Mouse (Mus musculus) gastrocnemius, postnatal 4 days (tissue): ENCODE measurements around the gene Gm10722. TPM values are rescaled to one million over a fixed set of nuclear protein-coding genes. Genes with fewer than 3 reads are reported as not detected.
"Not testable (repeated sequence)": the region's sequence is repeated elsewhere in the genome, so short reads cannot be mapped to it uniquely, and the experiment has no call there.

ENCODE experiments used
- DNase-seq, 2 experiments: peaks; one replicate each; pipeline ENCODE4 v3.0.0; 2021 to 2022; ENCODE audit warnings: low spot score in 2 of 2, mixed read lengths in 2 of 2
- long read RNA-seq, 2 experiments: library from polyadenylated mRNA; stranded (forward); transcript quantifications; one replicate each; pipeline ENCODE4 v2.0.0; 2021
- total RNA-seq, 2 experiments: library from RNA; stranded (reverse); gene quantifications; 2 replicates each; pipeline ENCODE4 v1.2.3; 2021

The Gm10722 gene
- total RNA-seq: not detected
- long read RNA-seq, experiment 1: 0 reads
- long read RNA-seq, experiment 2: 0 reads

- DNase-seq: peak in 1 of 2 experiments; percentile 47
These were observed at the start of gene Gm10722 for GRCm38 (mm10) chr9:3000445-3000972. Gm10722 (plus strand) TSS chr9:3000922.

GRCm38 (mm10) chr9:3001006-3001405 lies 284 bp downstream of the Gm10722 start:
- DNase-seq: peak in 1 of 2 experiments; percentile 7

GRCm38 (mm10) chr9:3001948-3002659 lies 1.4 kb downstream of the Gm10722 start:
- peak; percentile 100 for DNase-seq

DNA sequence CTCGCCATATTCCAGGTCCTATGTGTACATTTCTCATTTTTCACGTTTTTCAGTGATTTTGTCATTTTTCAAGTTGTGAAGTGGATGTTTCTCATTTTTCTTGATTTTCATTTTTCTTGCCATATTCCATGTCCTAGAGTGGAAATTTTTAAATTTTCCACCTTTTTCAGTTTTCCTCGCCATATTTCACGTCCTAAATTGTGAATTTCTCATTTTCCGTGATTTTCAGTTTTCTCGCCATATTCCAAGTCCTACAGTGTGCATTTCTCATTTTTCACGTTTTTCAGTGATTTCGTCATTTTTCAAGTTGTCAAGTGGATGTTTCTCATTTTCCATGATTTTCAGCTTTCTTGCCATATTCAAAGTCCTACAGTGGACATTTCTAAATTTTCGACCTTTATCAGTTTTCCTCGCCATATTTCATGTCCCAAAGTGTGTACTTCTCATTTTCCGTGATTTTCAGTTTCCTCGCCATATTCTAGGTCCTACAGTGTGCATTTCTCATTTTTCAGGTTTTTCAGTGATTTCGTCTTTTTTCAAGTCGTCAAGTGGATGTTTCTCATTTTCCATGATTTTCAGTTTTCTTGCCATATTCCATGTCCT lies 2.2 kb downstream of the Gm10722 start, which contains the start of gene Gm11168:
TSS of gene Gm11168 (plus strand) at position 553 of the 603 bp plus-strand sequence.
- DNase-seq: peak; percentile 15 to 60

- DNase-seq: not testable (repeated sequence)
These were observed 5.5 kb downstream of the Gm10722 start for GRCm38 (mm10) chr9:3006179-3006578.

- not testable (repeated sequence) for DNase-seq
These were observed 5.9 kb downstream of the Gm10722 start for GRCm38 (mm10) chr9:3006636-3007035.

DNA sequence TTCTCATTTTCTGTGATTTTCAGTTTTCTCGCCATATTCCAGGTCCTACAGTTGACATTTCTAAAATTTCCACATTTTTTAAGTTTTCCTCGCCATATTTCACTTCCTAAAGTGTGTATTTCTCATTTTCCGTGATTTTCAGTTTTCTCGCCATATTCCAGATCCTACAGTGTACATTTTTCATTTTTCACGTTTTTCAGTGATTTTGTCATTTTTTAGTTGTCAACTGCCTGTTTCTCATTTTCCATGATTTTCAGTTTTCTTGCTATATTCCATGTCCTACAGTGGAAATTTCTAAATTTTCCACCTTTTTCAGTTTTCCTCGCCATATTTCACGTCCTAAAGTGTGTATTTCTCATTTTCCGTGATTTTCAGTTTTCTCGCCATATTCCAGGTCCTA lies 6.5 kb downstream of the Gm10722 start:
- DNase-seq: peak in 1 of 2 experiments; percentile 38

- DNase-seq: not testable (repeated sequence)
These were observed 8.6 kb downstream of the Gm10722 start for GRCm38 (mm10) chr9:3009331-3009730.

DNA sequence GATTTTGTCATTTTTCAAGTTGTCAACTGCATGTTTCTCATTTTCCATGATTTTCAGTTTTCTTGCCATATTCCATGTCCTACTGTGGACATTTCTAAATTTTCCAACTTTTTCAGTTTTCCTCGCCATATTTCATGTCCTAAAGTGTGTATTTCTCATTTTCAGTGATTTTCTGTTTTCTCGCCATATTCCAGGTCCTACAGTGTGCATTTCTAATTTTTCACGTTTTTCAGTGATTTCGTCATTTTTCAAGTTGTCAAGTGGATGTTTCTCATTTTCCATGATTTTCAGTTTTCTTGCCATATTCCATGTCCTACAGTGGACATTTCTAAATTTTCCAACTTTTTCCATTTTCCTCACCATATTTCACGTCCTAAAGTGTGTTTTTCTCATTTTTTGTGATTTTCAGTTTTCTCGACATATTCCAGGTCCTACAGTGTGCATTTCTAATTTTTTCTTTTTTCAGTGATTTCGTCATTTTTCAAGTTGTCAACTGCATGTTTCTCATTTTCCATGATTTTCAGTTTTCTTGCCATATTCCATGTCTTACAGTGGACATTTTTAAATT lies 11.4 kb downstream of the Gm10722 start:
- not testable (repeated sequence) for DNase-seq

GRCm38 (mm10) chr9:3012733-3013279 lies 12.1 kb downstream of the Gm10722 start, which contains the start of gene Gm10721:
Gm10721 (plus strand) TSS chr9:3013140.
- not testable (repeated sequence) for DNase-seq

DNA sequence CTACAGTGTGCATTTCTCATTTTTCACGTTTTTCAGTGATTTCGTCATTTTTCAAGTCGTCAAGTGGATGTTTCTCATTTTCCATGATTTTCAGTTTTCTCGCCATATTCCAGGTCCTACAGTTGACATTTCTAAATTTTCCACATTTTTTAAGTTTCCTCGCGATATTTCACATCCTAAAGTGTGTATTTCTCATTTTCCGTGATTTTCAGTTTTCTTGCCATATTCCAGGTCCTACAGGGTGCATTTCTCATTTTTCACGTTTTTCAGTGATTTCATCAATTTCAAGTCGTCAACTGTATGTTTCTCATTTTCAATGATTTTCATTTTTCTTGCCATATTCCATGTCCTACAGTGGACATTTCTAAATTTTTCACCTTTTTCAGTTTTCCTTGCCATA lies 14.6 kb downstream of the Gm10722 start, which contains the start of gene Gm10720:
TSS of gene Gm10720 (plus strand) at position 301 of the 400 bp plus-strand sequence.
- DNase-seq: not testable (repeated sequence)

GRCm38 (mm10) chr9:3015896-3016295 lies 15.2 kb downstream of the Gm10722 start:
- peak; percentile 10 to 55 for DNase-seq

GRCm38 (mm10) chr9:3017108-3017507 lies 16.4 kb downstream of the Gm10722 start, which contains the start of gene Gm10719:
Gm10719 (plus strand) TSS chr9:3017408.
- not testable (repeated sequence) for DNase-seq

- peak; percentile 100 for DNase-seq
These were observed 18.2 kb downstream of the Gm10722 start for GRCm38 (mm10) chr9:3018944-3019343.

DNA sequence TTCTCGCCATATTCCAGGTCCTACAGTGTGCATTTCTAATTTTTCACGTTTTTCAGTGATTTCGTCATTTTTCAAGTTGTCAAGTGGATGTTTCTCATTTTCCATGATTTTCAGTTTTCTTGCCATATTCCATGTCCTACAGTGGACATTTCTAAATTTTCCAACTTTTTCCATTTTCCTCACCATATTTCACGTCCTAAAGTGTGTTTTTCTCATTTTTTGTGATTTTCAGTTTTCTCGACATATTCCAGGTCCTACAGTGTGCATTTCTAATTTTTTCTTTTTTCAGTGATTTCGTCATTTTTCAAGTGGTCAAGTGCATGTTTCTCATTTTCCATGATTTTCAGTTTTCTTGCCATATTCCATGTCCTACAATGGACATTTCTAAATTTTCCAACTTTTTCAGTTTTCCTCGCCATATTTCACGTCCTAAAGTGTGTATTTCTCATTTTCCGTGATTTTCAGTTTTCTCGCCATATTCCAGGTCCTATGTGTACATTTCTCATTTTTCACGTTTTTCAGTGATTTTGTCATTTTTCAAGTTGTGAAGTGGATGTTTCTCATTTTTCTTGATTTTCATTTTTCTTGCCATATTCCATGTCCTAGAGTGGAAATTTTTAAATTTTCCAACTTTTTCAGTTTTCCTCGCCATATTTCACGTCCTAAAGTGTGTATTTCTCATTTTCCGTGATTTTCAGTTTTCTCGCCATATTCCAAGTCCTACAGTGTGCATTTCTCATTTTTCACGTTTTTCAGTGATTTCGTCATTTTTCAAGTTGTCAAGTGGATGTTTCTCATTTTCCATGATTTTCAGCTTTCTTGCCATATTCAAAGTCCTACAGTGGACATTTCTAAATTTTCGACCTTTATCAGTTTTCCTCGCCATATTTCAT lies 19.4 kb downstream of the Gm10722 start:
- peak; percentile 82 to 100 for DNase-seq

GRCm38 (mm10) chr9:3022316-3023008 lies 21.7 kb downstream of the Gm10722 start:
- not testable (repeated sequence) for DNase-seq

- peak; percentile 23 to 55 for DNase-seq
These were observed 22.7 kb downstream of the Gm10722 start, which contains the start of gene Gm10718 for GRCm38 (mm10) chr9:3023312-3023984. Gm10718 (plus strand) TSS chr9:3023547.

DNA sequence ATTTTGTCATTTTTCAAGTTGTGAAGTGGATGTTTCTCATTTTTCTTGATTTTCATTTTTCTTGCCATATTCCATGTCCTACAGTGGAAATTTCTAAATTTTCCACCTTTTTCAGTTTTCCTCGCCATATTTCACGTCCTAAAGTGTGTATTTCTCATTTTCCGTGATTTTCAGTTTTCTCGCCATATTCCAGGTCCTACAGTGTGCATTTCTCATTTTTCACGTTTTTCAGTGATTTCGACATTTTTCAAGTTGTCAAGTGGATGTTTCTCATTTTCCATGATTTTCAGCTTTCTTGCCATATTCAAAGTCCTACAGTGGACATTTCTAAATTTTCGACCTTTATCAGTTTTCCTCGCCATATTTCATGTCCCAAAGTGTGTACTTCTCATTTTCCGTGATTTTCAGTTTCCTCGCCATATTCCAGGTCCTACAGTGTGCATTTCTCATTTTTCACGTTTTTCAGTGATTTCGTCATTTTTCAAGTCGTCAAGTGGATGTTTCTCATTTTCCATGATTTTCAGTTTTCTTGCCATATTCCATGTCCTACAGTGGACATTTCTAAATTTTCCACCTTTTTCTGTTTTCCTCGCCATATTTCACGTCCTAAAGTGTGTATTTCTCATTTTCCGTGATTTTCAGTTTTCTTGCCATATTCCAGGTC lies 23.4 kb downstream of the Gm10722 start:
- not testable (repeated sequence) for DNase-seq
